In the genomic region with DNA sequence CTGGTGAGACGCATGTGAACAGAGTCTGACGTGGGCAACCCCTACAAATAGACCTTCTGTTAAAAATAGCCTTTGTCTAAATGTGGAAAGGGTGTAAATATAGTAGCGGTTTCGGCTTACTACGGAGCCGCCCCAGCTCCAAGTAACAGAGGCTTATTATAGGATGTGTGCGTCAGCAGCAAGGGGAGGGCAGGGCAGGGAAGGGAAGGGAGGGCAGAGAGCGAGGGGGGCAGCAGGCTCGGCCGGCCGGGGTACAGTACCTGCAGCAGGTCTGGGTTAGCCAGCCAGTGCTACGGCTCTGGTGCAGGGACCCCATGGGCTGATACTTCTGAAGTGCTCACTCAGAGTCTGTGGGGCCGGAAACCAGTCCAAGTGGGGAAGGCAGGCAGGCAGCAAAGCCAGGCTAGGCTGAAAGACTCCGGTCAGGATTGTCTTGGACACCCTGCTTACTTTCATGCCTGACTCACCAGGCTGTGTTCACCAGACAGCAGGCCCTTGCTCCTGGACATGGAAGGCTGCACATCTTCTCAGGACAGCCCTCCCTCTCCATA, we compare ENCODE assay signal across 8 mouse cellular contexts.
DNase-seq lines count a peak whose midpoint lies in the region; ATAC-seq and TF ChIP-seq lines count a peak whose summit lies in the region.

No protein-coding gene starts in this region.

- no peak overlapping the region for H3K9ac ChIP-seq in lung, postnatal 0 days (replicated peaks; ENCODE audit: low read depth)
- no peak overlapping the region for H3K9ac ChIP-seq in hindbrain, embryonic 15.5 days
- peak overlapping the region; percentile 58; the same call in 1 of the 2 replicates for H3K9ac ChIP-seq in limb, embryonic 13.5 days

- H3K4me1 ChIP-seq in lung, postnatal 0 days (ENCODE audit: insufficient read depth, low read depth, low read length), result no peaks in the 10 kb centered on the region
- H3K4me1 ChIP-seq in hindbrain, embryonic 15.5 days (replicated peaks), result peaks cover 5% of the 10 kb centered on the region; the same call in 1 of the 2 replicates
- peaks cover 25% of the 10 kb centered on the region for H3K4me1 ChIP-seq in limb, embryonic 13.5 days
- no peaks in the 10 kb centered on the region for H3K4me1 ChIP-seq in small intestine, adult 2 months (ENCODE audit: control insufficient read depth, insufficient read depth, insufficient read length, low read length)

- 22% methylated on average over 14 of the region's 14 CpGs for WGBS in lung, postnatal 0 days
- WGBS in hindbrain, embryonic 15.5 days, result 47% methylated on average over 14 of the region's 14 CpGs
- WGBS in limb, embryonic 13.5 days, result 18% methylated on average over 14 of the region's 14 CpGs
- WGBS in small intestine, adult 2 months, result 42% methylated on average over 14 of the region's 14 CpGs

- TF ChIP-seq CTCF in lung, postnatal 0 days (IDR thresholded peaks at IDR 0.05), result no peak
- TF ChIP-seq CTCF in small intestine, adult 2 months (IDR thresholded peaks at IDR 0.05; ENCODE audit: extremely low read depth, insufficient read length, insufficient replicate concordance, low read depth, low read length), result no peak

- no peak overlapping the region for H3K27ac ChIP-seq in lung, postnatal 0 days (ENCODE audit: low read length)
- no peak overlapping the region for H3K27ac ChIP-seq in hindbrain, embryonic 15.5 days (replicated peaks)
- peak overlapping the region; percentile 90; the same call in 1 of the 2 replicates for H3K27ac ChIP-seq in limb, embryonic 13.5 days
- no peak overlapping the region for H3K27ac ChIP-seq in small intestine, adult 2 months (ENCODE audit: insufficient read depth, low read depth, low read length)

- TF ChIP-seq EP300 in lung, postnatal 0 days (IDR thresholded peaks at IDR 0.05), result no peak

- DNase-seq in lung, postnatal 0 days (ENCODE audit: low spot score), result peak; percentile 48
- no peak for DNase-seq in lung, adult 18-20 months
- DNase-seq in cerebellum, postnatal 14 days, result peak; percentile 34 to 50
- peak; percentile 42 for DNase-seq in gastrocnemius, postnatal 10 days
- DNase-seq in spleen, postnatal 4 days (ENCODE audit: low spot score in 2 of 2), result no peak

- peak overlapping the region; percentile 58 for H3K4me2 ChIP-seq in lung, postnatal 0 days (replicated peaks; ENCODE audit: low read depth, low read length)
- peak overlapping the region; percentile 37 for H3K4me2 ChIP-seq in hindbrain, embryonic 15.5 days
- peak overlapping the region; percentile 61 for H3K4me2 ChIP-seq in limb, embryonic 13.5 days (replicated peaks)

- no peaks in the 10 kb centered on the region for H3K27me3 ChIP-seq in lung, postnatal 0 days (replicated peaks; ENCODE audit: insufficient read depth, low read length)
- H3K27me3 ChIP-seq in hindbrain, embryonic 15.5 days, result no peaks in the 10 kb centered on the region
- no peaks in the 10 kb centered on the region for H3K27me3 ChIP-seq in limb, embryonic 13.5 days
- H3K27me3 ChIP-seq in small intestine, adult 2 months (ENCODE audit: control insufficient read depth, insufficient read depth, low read length), result no peaks in the 10 kb centered on the region

- no peaks in the 10 kb centered on the region for H3K36me3 ChIP-seq in lung, postnatal 0 days (ENCODE audit: insufficient read depth, low read length)
- H3K36me3 ChIP-seq in hindbrain, embryonic 15.5 days, result no peaks in the 10 kb centered on the region
- H3K36me3 ChIP-seq in limb, embryonic 13.5 days, result no peaks in the 10 kb centered on the region
- H3K36me3 ChIP-seq in small intestine, adult 2 months (ENCODE audit: control insufficient read depth, insufficient read depth, low read length), result no peaks in the 10 kb centered on the region

- ATAC-seq in lung, postnatal 0 days, result peak; percentile 76
- peak; percentile 47; the same call in 1 of the 2 replicates for ATAC-seq in hindbrain, embryonic 15.5 days (ENCODE audit: low FRiP score, low read depth)
- peak; percentile 86 for ATAC-seq in limb, embryonic 13.5 days (ENCODE audit: low FRiP score, low read depth)

- no peak for TF ChIP-seq POLR2A in small intestine, adult 2 months (IDR thresholded peaks at IDR 0.05; ENCODE audit: low read depth, low read length)

- H3K4me3 ChIP-seq in lung, postnatal 0 days (ENCODE audit: low read depth, low read length), result peak overlapping the region; percentile 24
- H3K4me3 ChIP-seq in hindbrain, embryonic 15.5 days, result 0 out of 2 replicates have a peak overlapping the region, but pooled peaks have one; percentile 11
- peak overlapping the region; percentile 24 for H3K4me3 ChIP-seq in limb, embryonic 13.5 days
- H3K4me3 ChIP-seq in small intestine, adult 2 months (ENCODE audit: low read depth, low read length), result peak overlapping the region; percentile 34

- H3K9me3 ChIP-seq in lung, postnatal 0 days (ENCODE audit: low read length), result no peaks in the 10 kb centered on the region
- no peaks in the 10 kb centered on the region for H3K9me3 ChIP-seq in hindbrain, embryonic 15.5 days
- no peaks in the 10 kb centered on the region for H3K9me3 ChIP-seq in limb, embryonic 13.5 days

Comparison
In these comparisons a context has a peak if more than half of its experiments do, and no peak if none do; other contexts are left out.
1. DNase-seq: peak in lung, postnatal 0 days (single experiment), cerebellum, postnatal 14 days (2 of 2) and gastrocnemius, postnatal 10 days (single experiment); none in lung, adult 18-20 months (0 of 2) and spleen, postnatal 4 days (0 of 2).
2. Peak in every context shown above with its lines, with median percentiles within 50 percentile points of each other: ATAC-seq, H3K4me2 ChIP-seq and H3K4me3 ChIP-seq.